Mouse (Mus musculus) ES-E14 (cell line): Measurements from ENCODE around the gene Exosc5.

Source experiments
- MAFK ChIP-seq: IDR thresholded peaks from 2 replicates; pipeline ENCODE4 v1.6.1; 2014; ENCODE audit warnings: mild to moderate bottlenecking, low read depth, low read length, inconsistent platforms; ENCODE audit not compliant: insufficient read depth
- ZC3H11A ChIP-seq: IDR thresholded peaks from 2 replicates; pipeline ENCODE4 v1.6.1; 2012; ENCODE audit warnings: low read depth, mild to moderate bottlenecking, inconsistent platforms, low read length, borderline replicate concordance
- ZNF384 ChIP-seq: IDR thresholded peaks from 2 replicates; pipeline ENCODE4 v1.6.1; 2012; ENCODE audit warnings: low read depth, low read length, inconsistent platforms

DNA sequence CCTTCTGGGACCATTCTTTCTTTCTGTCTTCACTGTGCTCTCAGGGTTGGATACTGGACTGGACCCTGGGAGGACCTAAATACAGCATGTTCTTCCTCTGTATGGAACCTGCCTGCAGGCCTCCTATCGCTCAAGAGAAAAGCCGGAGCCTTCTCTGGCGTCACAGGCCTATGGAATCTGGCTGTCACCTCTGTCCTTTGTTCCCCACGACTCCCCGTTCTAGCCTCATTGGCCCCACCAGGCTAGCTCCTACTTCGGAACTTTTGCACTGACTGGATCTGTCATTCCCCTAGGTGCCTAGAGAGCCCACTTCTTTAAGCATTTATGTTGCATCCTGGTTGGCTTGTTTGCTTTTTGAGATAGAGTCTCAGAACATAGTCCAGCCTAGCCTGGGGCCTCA is 25.7 kb downstream of the Exosc5 start:
- TF ChIP-seq MAFK (no peak), ZC3H11A (no peak), ZNF384 (no peak)
